In genomic region chr2:180025861-180026200, GRCm38 (mm10) we compare ENCODE assay signal across 8 mouse cellular contexts. TPM values are rescaled to one million over a fixed set of nuclear protein-coding genes. Genes with fewer than 3 reads are reported as not detected.
DNase-seq lines count a peak whose midpoint lies in the region; ATAC-seq lines count a peak whose summit lies in the region.

No protein-coding gene starts in this region.

- ATAC-seq in megakaryocyte, adult 5-6 weeks (ENCODE audit: poor library complexity, severe bottlenecking), result no peak
- ATAC-seq in limb, embryonic 15.5 days (ENCODE audit: insufficient number of reproducible peaks, low FRiP score, low TSS enrichment, low read depth), result no peak
- no peak for ATAC-seq in stomach, embryonic 14.5 days (ENCODE audit: insufficient number of reproducible peaks, insufficient read depth, low FRiP score, low read depth)

- peak overlapping the region; percentile 94; the same call in 1 of the 2 replicates for H3K27ac ChIP-seq in limb, embryonic 15.5 days
- 0 out of 2 replicates have a peak overlapping the region, but pooled peaks have one; percentile 10 for H3K27ac ChIP-seq in stomach, embryonic 14.5 days (ENCODE audit: low read length)

- H3K27me3 ChIP-seq in megakaryocyte, embryonic 14.5 days (replicated peaks), result peaks cover 19% of the 10 kb centered on the region
- H3K27me3 ChIP-seq in limb, embryonic 15.5 days, result peaks cover 20% of the 10 kb centered on the region; the same call in 1 of the 2 replicates
- H3K27me3 ChIP-seq in stomach, embryonic 14.5 days (ENCODE audit: control insufficient read depth, insufficient read depth, low read length), result 0 out of 2 replicates have a peak, but pooled peaks cover 6% of the 10 kb centered on the region

- 6% methylated on average over 6 of the region's 6 CpGs for WGBS in limb, embryonic 15.5 days
- WGBS in stomach, embryonic 14.5 days, result 5% methylated on average over 6 of the region's 6 CpGs

- H3K36me3 ChIP-seq in megakaryocyte, embryonic 14.5 days (replicated peaks; ENCODE audit: low read length), result peaks cover 45% of the 10 kb centered on the region
- peaks cover 32% of the 10 kb centered on the region for H3K36me3 ChIP-seq in limb, embryonic 15.5 days
- H3K36me3 ChIP-seq in stomach, embryonic 14.5 days (ENCODE audit: control insufficient read depth, insufficient read depth, low read length), result peaks cover 24% of the 10 kb centered on the region

- peak overlapping the region; percentile 93 for H3K4me2 ChIP-seq in limb, embryonic 15.5 days
- peak overlapping the region; percentile 91 for H3K4me2 ChIP-seq in stomach, embryonic 14.5 days (replicated peaks; ENCODE audit: low read depth, low read length)

- no peaks in the 10 kb centered on the region for H3K9me3 ChIP-seq in megakaryocyte, embryonic 14.5 days
- no peaks in the 10 kb centered on the region for H3K9me3 ChIP-seq in limb, embryonic 15.5 days
- H3K9me3 ChIP-seq in stomach, embryonic 14.5 days (ENCODE audit: control insufficient read depth, low read depth, low read length), result no peaks in the 10 kb centered on the region

- DNase-seq in cerebellum, adult 11 months, result peak; percentile 24
- no peak for DNase-seq in cerebellum, adult 9-10 months
- no peak for DNase-seq in spleen, postnatal 4 days (ENCODE audit: low spot score in 2 of 2)
- DNase-seq in thymus, postnatal 25 days, result no peak

- peaks cover 70% of the 10 kb centered on the region for H3K4me1 ChIP-seq in megakaryocyte, embryonic 14.5 days
- peaks cover 32% of the 10 kb centered on the region for H3K4me1 ChIP-seq in limb, embryonic 15.5 days
- H3K4me1 ChIP-seq in stomach, embryonic 14.5 days (ENCODE audit: control insufficient read depth, insufficient read depth, low read length), result peaks cover 26% of the 10 kb centered on the region

- H3K4me3 ChIP-seq in megakaryocyte, embryonic 14.5 days (replicated peaks), result peak overlapping the region; percentile 98
- peak overlapping the region; percentile 94 for H3K4me3 ChIP-seq in limb, embryonic 15.5 days
- H3K4me3 ChIP-seq in stomach, embryonic 14.5 days (ENCODE audit: low read depth, low read length), result peak overlapping the region; percentile 97

- H3K9ac ChIP-seq in limb, embryonic 15.5 days, result peak overlapping the region; percentile 84
- H3K9ac ChIP-seq in stomach, embryonic 14.5 days (replicated peaks; ENCODE audit: low read depth, low read length), result peak overlapping the region; percentile 89

RNA-seq across cellular contexts. Expression of gene Lsm14b, which starts 1.0 kb away (rescaled TPM):
- 17.3 and 46.0 TPM in 2 replicates for polyA plus RNA-seq in megakaryocyte, embryonic 14.5 days (2012; ENCODE audit: insufficient read depth, low replicate concordance)
- total RNA-seq in megakaryocyte, adult 5-6 weeks (2015), result 10.6 and 10.9 TPM in 2 replicates
- total RNA-seq in megakaryocyte, adult 5-6 weeks (2017), result 28.8 and 31.0 TPM in 2 replicates
- 3.7 and 8.0 TPM in 2 replicates for polyA plus RNA-seq in limb, embryonic 15.5 days (2015; fragmentation: Nextera tagmentation; extraction: Ambion mirVana)
- polyA plus RNA-seq in stomach, embryonic 14.5 days (2014; fragmentation: Nextera tagmentation; extraction: Ambion mirVana), result 6.9 and 7.6 TPM in 2 replicates

RNA-seq across cellular contexts. Expression of gene Psma7, which starts 16.4 kb away (rescaled TPM):
- 52.5 and 97.9 TPM in 2 replicates for polyA plus RNA-seq in megakaryocyte, embryonic 14.5 days (2012; ENCODE audit: insufficient read depth, low replicate concordance)
- total RNA-seq in megakaryocyte, adult 5-6 weeks (2015), result 439 and 533 TPM in 2 replicates
- total RNA-seq in megakaryocyte, adult 5-6 weeks (2017), result 536 and 608 TPM in 2 replicates
- 471 and 519 TPM in 2 replicates for polyA plus RNA-seq in limb, embryonic 15.5 days (2015; fragmentation: Nextera tagmentation; extraction: Ambion mirVana)
- 480 and 596 TPM in 2 replicates for polyA plus RNA-seq in stomach, embryonic 14.5 days (2014; fragmentation: Nextera tagmentation; extraction: Ambion mirVana)

RNA-seq across cellular contexts. Expression of gene Ss18l1, which starts 16.5 kb away (rescaled TPM):
- polyA plus RNA-seq in megakaryocyte, embryonic 14.5 days (2012; ENCODE audit: insufficient read depth, low replicate concordance), result 0.54 and 0.75 TPM in 2 replicates
- total RNA-seq in megakaryocyte, adult 5-6 weeks (2015), result 3.2 and 5.5 TPM in 2 replicates
- 4.2 and 4.6 TPM in 2 replicates for total RNA-seq in megakaryocyte, adult 5-6 weeks (2017)
- 4.1 and 4.2 TPM in 2 replicates for polyA plus RNA-seq in limb, embryonic 15.5 days (2015; fragmentation: Nextera tagmentation; extraction: Ambion mirVana)
- polyA plus RNA-seq in stomach, embryonic 14.5 days (2014; fragmentation: Nextera tagmentation; extraction: Ambion mirVana), result 4.6 and 6.1 TPM in 2 replicates

RNA-seq across cellular contexts. Expression of gene Mtg2, which starts 44.6 kb away (rescaled TPM):
- 2.3 and 13.9 TPM in 2 replicates for polyA plus RNA-seq in megakaryocyte, embryonic 14.5 days (2012; ENCODE audit: insufficient read depth, low replicate concordance)
- total RNA-seq in megakaryocyte, adult 5-6 weeks (2015), result 3.3 and 4.9 TPM in 2 replicates
- 4.5 and 6.6 TPM in 2 replicates for total RNA-seq in megakaryocyte, adult 5-6 weeks (2017)
- polyA plus RNA-seq in limb, embryonic 15.5 days (2015; fragmentation: Nextera tagmentation; extraction: Ambion mirVana), result 22.9 and 25.0 TPM in 2 replicates
- polyA plus RNA-seq in stomach, embryonic 14.5 days (2014; fragmentation: Nextera tagmentation; extraction: Ambion mirVana), result 25.2 and 27.8 TPM in 2 replicates

RNA-seq across cellular contexts. Expression of gene Taf4, which starts 49.4 kb away (rescaled TPM):
- polyA plus RNA-seq in megakaryocyte, embryonic 14.5 days (2012; ENCODE audit: insufficient read depth, low replicate concordance), result 9.1 and 14.6 TPM in 2 replicates
- 28.4 and 31.8 TPM in 2 replicates for total RNA-seq in megakaryocyte, adult 5-6 weeks (2015)
- 27.6 and 43.5 TPM in 2 replicates for total RNA-seq in megakaryocyte, adult 5-6 weeks (2017)
- polyA plus RNA-seq in limb, embryonic 15.5 days (2015; fragmentation: Nextera tagmentation; extraction: Ambion mirVana), result 2.6 and 2.9 TPM in 2 replicates
- polyA plus RNA-seq in stomach, embryonic 14.5 days (2014; fragmentation: Nextera tagmentation; extraction: Ambion mirVana), result 5.7 and 6.8 TPM in 2 replicates
